Mouse (Mus musculus) lung, postnatal 14 days (tissue): Measurements from ENCODE around the gene Tmem185a.
"Not testable (repeated sequence)": the region's sequence is repeated elsewhere in the genome, so short reads cannot be mapped to it uniquely, and the experiment has no call there.

Source experiments
- DNase-seq: peaks from one replicate; pipeline ENCODE4 v3.0.0; 2021

The Tmem185a gene

GRCm38 (mm10) chrX:70476792-70477776 lies at the start of gene Tmem185a:
Gene Tmem185a, minus strand, starts transcription at chrX:70477180.
- peak; percentile 80 for DNase-seq

GRCm38 (mm10) chrX:70514413-70514812 lies 37.4 kb upstream of the Tmem185a start:
- DNase-seq = not testable (repeated sequence)

GRCm38 (mm10) chrX:70487328-70487727 lies 10.3 kb upstream of the Tmem185a start:
- not testable (repeated sequence) for DNase-seq

GRCm38 (mm10) chrX:70482154-70482553 lies 5.2 kb upstream of the Tmem185a start:
- no peak for DNase-seq

GRCm38 (mm10) chrX:70478701-70479100 lies 1.7 kb upstream of the Tmem185a start:
- DNase-seq = no peak

- no peak for DNase-seq
Measured at GRCm38 (mm10) chrX:70475215-70475765, 1.7 kb downstream of the Tmem185a start.

GRCm38 (mm10) chrX:70466897-70467296 lies 10.1 kb downstream of the Tmem185a start:
- DNase-seq = no peak

- no peak for DNase-seq
Measured at GRCm38 (mm10) chrX:70465489-70465888, 11.5 kb downstream of the Tmem185a start.

GRCm38 (mm10) chrX:70463621-70464020 lies 13.4 kb downstream of the Tmem185a start:
- DNase-seq = no peak

- not testable (repeated sequence) for DNase-seq
Measured at GRCm38 (mm10) chrX:70452359-70452758, 24.6 kb downstream of the Tmem185a start.

GRCm38 (mm10) chrX:70425473-70425872 lies 51.5 kb downstream of the Tmem185a start:
- DNase-seq = not testable (repeated sequence)
